Mouse (Mus musculus) heart, postnatal 0 days (tissue): ENCODE data around the gene Cabp2.

ENCODE experiments used
- CTCF ChIP-seq: IDR thresholded peaks from 2 replicates; pipeline ENCODE4 v1.5.1; 2016; ENCODE audit warnings: antibody characterized with exemption, control low read depth, low read depth
- EP300 ChIP-seq: IDR thresholded peaks from 2 replicates; pipeline ENCODE4 v1.6.1; 2016; ENCODE audit warnings: antibody characterized with exemption, low read depth

DNA sequence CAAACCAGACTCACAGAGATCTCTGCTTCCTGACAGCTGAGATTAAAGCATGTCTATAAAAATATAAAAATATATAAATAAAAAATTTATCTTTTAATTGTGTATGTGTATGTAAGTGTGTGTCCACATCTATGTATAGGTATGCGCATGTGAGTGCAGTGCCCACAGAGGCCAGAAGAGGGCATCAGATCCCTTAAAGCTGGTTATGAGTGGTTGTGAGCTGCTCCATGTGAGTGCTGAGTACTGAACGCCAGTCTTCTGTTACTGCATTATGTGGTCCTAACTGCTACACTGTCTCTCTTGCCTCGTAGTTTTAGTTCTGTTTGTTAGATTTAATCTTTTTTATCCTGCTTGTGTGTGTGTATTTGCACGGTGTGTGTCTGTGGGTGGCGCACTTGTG lies 30.4 kb upstream of the Cabp2 start:
- TF ChIP-seq CTCF (no peak), EP300 (no peak)
